Mouse (Mus musculus): ENCODE data around the gene Myrip. TPM values are rescaled to one million over a fixed set of nuclear protein-coding genes. Genes with fewer than 3 reads are reported as not detected.
"Not testable (repeated sequence)": the region's sequence is repeated elsewhere in the genome, so short reads cannot be mapped to it uniquely, and the experiment has no call there.

The Myrip gene
- total RNA-seq, 2 experiments from 2014 or later: not detected

DNA sequence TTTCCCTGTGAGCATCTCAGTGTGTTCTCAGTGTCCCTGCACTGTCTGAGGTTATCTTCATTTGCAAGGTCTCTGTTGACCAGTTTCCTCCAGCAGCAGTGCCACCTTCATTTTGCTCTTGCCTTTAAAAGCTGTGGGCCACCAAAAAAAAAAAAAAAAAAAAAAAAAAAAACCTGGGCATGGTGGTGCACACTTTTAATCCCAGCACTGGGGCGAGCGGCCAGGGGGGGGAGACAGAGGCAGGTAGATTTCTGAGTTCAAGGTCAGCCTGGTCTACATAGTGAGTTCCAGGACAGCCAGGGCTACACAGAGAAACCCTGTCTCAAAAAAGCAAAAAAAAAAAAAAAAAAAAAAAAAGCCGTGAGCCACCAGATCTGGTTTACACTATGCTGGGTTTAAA, 29.7 kb downstream of the Myrip start:
- not testable (repeated sequence) for ATAC-seq (ENCODE audit: poor library complexity, severe bottlenecking)

DNA sequence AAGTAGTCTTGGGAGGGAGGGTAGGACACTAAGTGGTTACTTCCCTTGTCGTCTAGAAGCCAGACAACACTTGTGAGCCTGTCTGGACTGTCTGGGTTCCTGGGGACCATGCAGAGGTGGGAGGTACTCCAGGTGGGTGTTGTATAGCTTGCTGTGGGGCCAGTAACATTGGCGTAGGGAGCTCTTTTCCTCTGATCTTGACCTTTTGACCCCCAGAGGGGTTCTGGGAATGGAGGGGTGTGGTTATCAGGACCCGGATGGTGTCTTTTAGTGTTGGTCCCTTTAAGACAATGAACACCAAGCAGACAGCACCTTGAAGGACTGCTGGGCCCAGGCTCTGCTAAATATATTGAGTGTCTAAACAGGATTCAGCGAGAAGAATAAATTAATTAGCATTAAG, 36.9 kb downstream of the Myrip start:
- ATAC-seq (ENCODE audit: poor library complexity, severe bottlenecking): no peak

DNA sequence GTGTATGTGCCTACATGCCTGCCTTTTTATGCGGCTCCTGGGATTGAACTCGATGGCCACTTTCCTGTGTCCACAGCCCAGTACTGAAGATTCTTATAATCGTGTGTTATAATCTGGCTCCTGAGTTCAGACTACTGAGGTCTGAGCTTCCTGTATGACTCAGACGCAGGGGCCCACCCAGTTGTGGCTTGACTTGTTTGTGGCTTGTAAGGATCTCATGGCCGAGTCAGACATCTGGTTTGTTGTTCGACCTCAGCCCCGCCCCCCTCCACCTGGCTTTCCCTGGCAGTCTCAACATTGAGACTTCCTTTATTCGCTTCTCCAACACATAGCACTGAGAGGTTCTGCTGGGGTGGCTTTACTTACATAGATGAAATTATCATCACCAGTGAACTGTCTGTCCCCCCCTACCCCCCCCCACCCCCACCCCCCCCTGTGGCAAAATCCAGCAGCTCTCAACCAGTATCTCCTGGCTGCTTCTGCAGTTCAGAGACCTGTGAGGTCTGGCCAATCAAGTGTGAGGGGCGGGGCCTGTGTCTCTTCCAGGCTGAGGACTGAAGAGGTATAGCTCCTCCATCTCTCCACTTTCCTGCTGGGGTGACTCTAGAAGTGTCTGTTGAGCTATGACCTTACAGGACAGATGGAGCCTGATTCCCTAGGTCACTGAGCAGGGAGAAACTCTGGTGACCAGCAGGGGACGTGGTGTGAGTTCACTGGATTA, 38.8 kb downstream of the Myrip start:
- peak; percentile 81 for ATAC-seq (ENCODE audit: poor library complexity, severe bottlenecking)

DNA sequence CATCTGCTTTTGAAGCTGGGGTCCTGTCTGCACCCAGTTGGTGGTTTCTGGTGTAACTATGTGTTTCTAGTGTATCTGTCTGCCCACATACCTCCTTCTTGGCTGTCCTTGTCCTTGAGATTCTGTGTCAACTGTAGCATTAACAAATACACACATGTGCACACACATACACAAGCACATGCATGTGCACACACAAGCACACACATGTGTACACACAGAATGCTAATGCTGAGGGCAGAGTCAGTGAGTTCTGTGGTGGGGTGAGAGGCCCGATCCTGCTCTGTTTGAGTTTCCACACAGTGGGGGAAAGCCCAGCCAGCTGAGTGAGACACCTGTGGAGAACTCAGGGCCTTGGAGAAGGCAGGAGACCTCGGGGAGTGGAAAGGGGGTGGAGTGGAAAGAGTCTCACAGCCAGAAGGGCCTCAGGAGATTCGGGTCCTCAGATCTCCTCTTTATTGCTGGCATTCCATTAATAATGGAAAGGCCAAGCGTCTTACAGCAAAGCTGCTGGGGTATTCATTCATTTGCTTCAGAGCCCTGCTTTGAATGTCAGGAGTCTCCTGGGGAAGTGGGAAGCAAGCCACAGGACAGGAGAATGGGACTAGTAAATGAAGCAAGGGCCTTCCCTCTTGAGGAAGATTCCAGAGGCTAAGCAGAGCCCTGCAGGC, 41.9 kb downstream of the Myrip start:
- no peak for ATAC-seq (ENCODE audit: poor library complexity, severe bottlenecking)

DNA sequence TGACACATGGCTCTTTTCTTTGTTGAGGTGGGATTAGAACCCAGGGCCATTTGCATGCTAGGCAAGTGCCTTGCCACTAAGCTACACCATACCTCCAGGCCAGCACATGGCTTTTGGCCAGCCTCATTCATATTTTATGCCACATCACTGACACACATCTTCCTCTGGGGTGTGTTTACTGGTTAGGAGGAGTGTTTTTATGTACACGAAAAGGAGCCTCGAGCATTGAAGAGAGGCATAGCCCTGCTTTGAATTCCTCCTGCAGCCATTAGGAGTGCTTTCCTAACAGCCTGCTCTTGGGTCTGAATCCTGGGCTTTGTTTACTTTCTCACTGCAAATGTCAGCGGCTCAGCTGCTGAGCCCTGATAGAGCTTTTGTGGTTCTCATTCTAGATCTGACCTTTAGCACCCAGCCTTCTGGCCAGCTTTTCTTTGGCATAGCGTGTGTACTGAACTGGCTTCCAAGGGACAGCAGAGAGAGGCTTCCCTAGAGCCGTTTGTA, 44.4 kb downstream of the Myrip start:
- no peak for ATAC-seq (ENCODE audit: poor library complexity, severe bottlenecking)

DNA sequence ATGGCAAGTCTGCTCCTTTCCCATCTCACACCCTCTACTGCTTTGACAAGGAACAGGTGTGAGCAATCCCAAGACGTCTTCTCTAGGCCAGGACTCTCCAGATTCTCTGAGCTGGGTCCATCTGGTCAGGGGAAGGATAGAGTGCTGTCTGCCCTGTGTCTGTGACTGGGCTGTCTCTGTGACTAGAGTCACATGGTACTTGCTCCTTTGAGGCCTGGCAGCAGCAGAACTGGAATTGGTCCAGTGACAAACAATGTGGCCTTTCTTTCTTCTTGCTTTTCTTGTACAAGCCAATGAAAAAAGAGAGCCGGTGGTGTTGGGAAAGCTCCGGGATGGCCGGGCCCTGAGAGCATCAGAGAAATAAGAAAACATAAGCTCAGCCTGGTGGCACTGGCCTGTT, 47.8 kb downstream of the Myrip start:
- no peak for ATAC-seq (ENCODE audit: poor library complexity, severe bottlenecking)

DNA sequence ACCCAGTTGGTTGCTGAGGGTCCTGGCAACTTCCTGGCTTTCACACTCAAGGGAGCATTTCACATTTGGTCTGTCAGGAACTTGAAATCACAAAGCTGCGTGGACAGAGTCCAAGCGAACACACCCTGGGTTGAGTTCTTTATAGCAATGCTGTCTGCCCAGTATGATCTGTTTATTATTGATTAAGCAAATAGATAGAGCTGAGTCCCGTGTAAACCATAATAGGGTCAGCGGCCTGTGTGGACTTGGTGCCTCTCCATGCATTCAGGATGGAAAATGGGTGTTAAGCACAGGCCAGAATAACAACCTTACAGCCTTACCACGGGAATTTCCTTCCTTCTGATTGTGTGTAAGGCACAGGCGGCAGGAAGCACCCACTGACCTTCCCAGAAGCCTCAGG, 49.0 kb downstream of the Myrip start:
- ATAC-seq (ENCODE audit: poor library complexity, severe bottlenecking): no peak

DNA sequence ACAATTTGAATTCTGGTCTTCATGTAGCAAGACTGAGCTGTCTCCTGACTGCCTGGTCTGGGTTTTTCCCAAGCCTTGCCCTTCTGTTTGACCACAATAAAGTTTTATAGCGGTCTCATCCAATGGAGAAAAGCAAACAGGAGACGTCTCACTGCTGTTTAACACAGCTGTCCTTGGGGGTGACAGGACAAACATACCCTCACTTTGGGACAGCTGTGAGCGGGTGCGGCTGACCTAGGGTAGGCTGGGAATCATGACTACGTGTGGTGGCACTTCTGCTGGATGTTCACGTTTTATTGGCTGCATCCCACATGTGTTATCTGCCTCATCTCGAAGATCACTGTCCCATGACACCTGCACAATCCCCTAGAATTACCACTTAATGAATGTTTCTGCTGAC, 49.7 kb downstream of the Myrip start:
- ATAC-seq (ENCODE audit: poor library complexity, severe bottlenecking): no peak

DNA sequence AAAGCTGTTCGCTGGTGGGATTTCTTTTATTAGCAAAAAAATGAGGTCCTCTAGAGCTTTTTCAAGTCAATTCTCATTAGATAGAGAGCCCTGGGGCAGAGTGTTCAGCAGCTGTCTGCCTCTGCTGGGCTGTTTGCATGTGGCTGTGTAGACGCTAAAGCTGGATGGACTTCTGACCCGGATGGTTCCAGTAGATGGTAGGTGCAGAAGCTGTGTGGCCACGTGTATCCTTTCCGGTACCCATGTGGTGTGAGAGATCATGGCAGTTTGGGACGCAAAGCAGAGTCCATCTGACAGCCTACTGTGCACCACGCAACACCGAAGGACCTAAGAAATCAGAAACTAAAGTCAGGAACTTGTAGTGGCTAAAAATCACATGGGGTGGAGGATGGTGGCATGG, 50.2 kb downstream of the Myrip start:
- ATAC-seq (ENCODE audit: poor library complexity, severe bottlenecking): no peak

DNA sequence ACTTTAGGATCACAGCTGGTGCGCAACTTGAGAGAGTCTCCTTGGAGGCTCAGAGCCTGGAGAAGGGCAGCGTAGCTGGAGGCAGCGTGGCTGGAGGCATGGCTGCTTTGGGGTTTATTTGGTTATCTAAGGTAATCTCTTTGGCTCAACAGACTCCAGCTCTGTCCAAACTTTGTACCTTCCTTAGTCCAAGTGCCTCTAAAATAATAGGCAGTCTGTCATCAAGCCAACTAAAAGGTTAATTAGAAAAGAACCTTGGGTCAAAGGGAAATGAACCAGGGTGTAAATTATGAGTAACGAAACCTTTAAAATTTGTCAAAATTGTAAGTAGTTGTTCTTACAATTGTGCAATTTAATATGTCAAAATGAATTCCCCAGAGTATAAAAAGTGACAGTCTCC, 51.7 kb downstream of the Myrip start:
- ATAC-seq (ENCODE audit: poor library complexity, severe bottlenecking): no peak

DNA sequence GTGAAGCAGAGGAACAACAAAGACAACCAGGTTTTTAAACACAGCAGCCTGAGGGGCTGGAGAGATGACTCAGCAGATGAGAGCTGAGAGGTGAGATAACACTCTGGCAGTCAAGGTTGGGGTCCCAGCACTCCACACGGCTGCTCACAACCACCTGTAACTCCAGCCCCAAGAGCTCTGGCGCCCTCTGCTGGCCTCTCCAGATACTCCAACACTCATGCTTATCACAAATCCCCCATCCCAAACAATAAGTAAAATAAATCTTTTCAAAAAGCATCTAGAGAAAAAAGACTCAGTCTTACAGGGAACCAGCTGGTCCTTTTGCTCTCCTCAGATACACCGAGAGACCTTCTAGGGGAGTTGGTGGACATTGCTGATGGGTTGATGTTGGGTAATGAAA, 52.7 kb downstream of the Myrip start:
- ATAC-seq (ENCODE audit: poor library complexity, severe bottlenecking): no peak

DNA sequence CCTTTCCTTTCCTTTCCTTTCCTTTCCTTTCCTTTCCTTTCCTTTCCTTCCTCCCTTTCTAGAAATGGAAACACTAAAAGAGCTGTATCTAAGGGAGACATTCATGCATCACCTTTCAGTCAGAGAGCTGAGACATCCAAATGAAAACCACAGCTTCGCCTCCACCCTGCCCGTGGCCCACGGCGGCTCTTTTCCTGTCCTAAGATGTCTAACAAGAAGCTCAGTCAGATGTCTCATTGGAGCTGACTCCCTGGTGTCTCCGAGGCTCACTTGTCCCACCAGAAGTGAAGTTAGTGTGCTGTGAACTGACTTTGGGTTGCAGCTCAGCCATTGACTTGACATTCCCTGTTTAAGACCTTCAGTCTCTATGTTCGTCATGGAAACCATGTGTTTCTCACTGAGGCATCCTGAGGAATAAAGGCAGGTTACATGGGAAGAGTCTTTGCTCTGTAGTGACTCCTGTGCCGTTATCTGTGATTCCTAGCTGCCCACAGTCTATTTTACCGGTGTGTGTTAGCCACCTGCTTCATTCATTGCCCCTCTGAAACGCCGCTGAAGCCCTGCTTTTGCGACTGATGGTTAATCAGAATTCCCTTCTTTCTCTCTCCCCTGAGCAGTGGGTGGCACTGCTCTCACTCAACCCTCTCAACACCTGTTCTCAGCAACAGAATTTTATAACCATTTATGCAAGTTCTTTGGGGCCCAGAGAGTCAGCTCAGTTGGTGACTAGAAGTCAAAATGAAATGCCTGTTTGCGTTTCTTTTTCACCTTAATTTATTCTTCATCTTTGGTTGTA, 53.4 kb downstream of the Myrip start:
- ATAC-seq (ENCODE audit: poor library complexity, severe bottlenecking): no peak

DNA sequence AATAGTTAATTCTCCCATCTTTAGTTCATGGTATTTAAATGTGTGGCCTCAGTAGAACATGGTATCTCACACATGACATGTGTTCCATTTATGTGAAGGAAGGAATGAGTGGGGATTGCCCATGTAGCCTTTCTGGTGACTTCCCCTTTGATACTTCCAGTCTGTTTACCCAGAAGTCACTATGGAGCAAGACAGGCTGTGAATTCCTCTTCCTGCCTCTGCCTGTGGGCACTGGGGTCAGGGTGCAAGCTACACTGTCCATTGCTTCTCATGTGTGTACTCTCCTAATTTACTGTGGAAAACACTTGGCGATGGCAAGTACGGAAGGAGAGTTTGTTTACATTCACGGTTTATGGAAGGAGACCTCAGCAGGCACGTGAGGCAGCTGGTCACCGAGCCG, 55.2 kb downstream of the Myrip start:
- ATAC-seq (ENCODE audit: poor library complexity, severe bottlenecking): peak; percentile 54; the same call in 1 of the 2 replicates

DNA sequence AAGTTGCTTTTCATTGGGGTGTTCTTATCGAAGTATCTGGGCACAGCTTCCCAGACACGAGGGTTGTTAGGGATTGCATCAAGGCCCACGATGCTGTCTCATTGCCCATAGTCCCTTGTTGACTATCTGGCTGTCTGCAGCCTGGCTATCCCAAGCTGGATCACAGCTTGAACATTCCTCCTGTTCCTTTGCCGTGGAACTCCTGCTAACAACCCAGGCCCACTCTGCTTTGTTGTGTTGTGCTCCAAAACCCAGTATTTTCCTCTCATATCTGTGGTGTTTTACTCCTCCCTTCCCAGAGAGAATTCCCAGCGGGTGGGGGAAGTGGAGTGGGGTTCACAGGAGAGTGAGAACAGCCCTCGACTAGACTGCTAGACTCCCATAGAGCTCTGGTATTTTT, 56.7 kb downstream of the Myrip start:
- ATAC-seq (ENCODE audit: poor library complexity, severe bottlenecking): no peak

DNA sequence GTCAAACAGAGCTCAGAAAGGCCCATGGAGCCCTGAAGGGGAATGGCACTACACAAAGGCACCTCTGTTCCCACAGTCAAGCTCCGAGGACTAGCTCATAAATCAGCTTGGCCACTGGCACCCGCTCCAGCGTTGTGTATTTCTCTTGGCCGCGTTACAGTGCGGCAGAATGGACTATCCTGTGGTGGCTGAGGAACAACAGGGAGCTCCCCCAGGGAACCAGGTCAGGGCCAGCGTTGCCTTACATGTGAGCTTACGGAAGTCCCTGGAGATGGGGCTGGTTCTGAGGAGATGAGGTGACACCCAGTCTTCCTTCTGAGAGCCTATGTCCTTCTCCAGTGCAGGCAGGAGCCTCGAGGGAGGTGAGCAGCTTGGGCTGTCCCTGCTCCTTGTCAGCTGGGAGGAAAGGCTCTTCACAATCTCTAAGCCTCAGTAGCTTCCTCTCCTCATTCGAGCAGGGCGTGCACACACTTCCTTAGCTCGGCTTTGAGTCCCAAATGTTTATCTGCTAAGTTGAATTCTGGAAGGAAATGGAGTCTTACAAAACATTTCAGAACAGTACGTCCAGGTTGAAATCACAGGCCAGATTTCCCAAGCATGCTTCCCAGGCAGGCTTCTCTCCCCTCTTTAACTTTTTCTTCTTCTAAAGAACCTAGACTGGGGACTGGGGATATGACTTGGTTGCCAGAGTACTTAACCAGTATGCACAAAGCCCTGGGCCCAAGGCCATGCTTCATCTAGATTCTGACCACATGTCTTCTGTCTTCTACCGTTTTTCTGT, 59.3 kb downstream of the Myrip start:
- peak; percentile 25; the same call in 1 of the 2 replicates for ATAC-seq (ENCODE audit: poor library complexity, severe bottlenecking)

DNA sequence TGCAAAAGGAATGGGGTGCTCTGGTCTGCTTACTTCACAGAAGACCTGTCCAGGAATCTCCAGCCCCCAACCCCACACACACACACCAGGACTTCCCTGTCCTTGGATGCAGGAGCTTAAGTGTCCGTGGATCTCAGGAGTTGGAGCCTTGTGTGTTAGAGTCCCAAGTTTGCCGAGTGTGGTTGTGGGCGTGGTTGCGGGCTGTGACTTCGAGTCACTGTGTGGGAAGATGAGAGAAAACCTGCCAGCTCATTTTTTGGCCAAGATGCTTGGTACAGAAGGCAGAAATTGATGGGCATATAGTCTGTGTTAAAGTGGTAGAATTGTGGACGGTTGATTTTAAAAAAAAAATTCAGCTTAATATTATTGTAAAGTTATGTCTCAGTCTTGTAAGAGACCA, 60.3 kb downstream of the Myrip start:
- ATAC-seq (ENCODE audit: poor library complexity, severe bottlenecking): no peak

DNA sequence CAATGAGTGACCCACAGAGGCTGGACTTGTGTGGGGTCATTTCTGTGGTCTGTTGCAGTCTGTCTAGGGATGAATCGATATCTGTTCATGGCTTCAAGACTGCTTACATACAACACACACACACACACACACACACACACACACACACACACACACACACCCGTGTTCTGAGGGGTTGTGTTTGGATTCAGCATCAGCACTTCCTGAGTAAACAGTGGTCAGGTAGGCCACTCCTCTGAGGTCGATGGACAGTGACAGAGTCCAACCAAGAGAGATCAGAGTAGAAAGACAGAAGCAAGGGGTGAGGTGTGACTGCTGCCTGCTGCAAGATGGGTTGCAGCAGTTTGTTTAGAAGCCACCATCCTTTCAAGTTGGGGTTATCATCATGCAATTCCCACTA, 61.4 kb downstream of the Myrip start:
- no peak for ATAC-seq (ENCODE audit: poor library complexity, severe bottlenecking)

DNA sequence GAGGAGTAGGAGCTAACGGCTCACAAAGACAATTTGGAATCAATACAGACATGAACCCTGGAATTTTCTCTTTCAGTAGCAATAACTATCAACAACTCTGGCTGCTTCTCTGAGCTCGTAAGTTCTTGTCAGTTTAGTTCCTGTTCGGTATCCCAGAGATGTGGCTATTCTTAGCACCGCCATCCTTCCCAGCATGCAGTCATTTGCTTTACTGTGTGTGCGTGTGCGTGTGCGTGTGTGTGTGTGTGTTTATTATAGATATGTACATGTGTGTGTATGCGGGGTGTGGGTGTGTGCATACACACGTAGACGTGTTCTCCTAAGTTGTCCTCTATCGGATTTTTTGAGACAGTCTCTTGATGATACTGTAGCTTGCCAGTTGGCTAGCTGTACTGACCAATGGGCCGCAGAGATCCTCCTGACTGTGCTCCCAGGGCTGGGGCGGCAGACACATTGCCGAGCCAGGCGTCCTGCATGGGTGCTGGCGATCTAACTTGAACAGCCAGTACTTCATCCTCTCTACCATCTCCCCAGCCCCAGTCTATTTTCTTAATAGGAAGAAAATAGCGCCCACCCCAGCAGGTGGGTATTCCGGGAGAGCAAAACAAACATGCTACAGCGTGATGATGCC, 63.5 kb downstream of the Myrip start:
- no peak for ATAC-seq (ENCODE audit: poor library complexity, severe bottlenecking)

DNA sequence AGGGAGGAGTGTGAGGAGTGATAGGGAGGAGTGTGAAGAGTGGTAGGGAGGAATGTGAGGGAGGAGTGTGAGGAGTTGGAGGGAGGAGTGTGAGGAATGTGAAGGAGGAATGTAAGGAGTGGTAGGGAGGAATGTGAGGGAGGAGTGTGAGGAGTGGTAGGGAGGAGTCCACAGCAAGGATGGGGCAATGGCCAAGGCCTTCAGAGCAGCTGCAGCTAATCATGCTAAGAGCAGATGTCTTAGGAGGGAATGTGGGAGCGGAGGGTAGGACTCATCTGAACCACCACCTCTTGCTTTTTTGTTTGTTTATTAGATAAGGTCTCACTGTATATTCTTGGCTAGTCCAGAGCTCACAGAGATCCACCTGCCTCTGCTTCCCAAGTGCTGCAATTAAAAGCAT, 66.2 kb downstream of the Myrip start:
- no peak for ATAC-seq (ENCODE audit: poor library complexity, severe bottlenecking)

DNA sequence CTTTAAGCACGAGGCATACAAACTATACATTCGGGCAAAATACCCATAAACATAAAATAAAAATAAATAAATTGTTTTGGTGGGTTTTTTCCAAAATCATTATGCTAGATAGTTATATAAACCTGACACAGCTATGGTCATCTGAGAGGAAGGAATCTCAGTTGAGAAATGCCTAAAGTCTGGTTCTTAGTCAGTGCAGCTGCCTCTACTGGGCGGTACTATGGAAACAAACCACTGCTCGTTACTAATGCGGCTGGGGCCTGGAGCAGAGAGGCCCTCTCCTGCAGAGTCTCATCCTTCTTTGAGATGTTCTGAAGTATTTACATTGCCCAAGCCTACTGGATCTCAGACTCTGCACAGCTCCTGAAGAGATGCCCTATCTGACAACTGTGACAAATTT, 70.3 kb downstream of the Myrip start:
- no peak for ATAC-seq (ENCODE audit: poor library complexity, severe bottlenecking)

All from megakaryocyte, adult 5-6 weeks (primary cell).